Mouse (Mus musculus) hematopoietic stem cell, adult 5-6 weeks (primary cell): ENCODE measurements around the gene Skiv2l. TPM values are rescaled to one million over a fixed set of nuclear protein-coding genes. Genes with fewer than 3 reads are reported as not detected.
"Not testable (repeated sequence)": the region's sequence is repeated elsewhere in the genome, so short reads cannot be mapped to it uniquely, and the experiment has no call there.

Experiments used
- ATAC-seq, 2 experiments: fragments of 125-278 bp in 1 of 2; replicated peaks in 1 of 2; 2 replicates each; pipeline ENCODE4 v1.8.0; 2016 to 2017; ENCODE audit warnings: inconsistent platforms in 2 of 2, mild to moderate bottlenecking in 2 of 2, moderate number of reproducible peaks in 2 of 2, low read depth in 1 of 2, moderate TSS enrichment in 1 of 2; ENCODE audit not compliant: low FRiP score in 2 of 2, poor library complexity in 2 of 2, severe bottlenecking in 2 of 2, insufficient read depth in 1 of 2, low TSS enrichment in 1 of 2
- total RNA-seq: library from RNA; stranded (forward); fragments of 172-1452, 232-1000 nt; gene quantifications from 2 replicates; pipeline ENCODE4 v1.2.3, GENCODE M21; 2017

The Skiv2l gene
- total RNA-seq, 1 experiment from 2014 or later = 55.5 TPM

GRCm38 (mm10) chr17:34799531-34799925 lies 50.5 kb downstream of the Skiv2l start:
- no peak for ATAC-seq

- no peak for ATAC-seq
Observed at GRCm38 (mm10) chr17:34798866-34799530, 51.0 kb downstream of the Skiv2l start.

- not testable (repeated sequence) for ATAC-seq
Observed at GRCm38 (mm10) chr17:34798071-34798470, 51.9 kb downstream of the Skiv2l start.

GRCm38 (mm10) chr17:34797211-34797995 lies 52.6 kb downstream of the Skiv2l start:
- ATAC-seq = not testable (repeated sequence)

- no peak for ATAC-seq
Observed at GRCm38 (mm10) chr17:34796311-34797140, 53.5 kb downstream of the Skiv2l start.

- no peak for ATAC-seq
Observed at GRCm38 (mm10) chr17:34795633-34796032, 54.4 kb downstream of the Skiv2l start.

GRCm38 (mm10) chr17:34795016-34795415 lies 55.0 kb downstream of the Skiv2l start:
- no peak for ATAC-seq

Other genes with a start within 250 kb of the Skiv2l start
- gene Rnf5, start 246.5 kb downstream of the Skiv2l start, total RNA-seq = 6.6 and 18.0 TPM in 2 replicates
- 21.9 and 22.8 TPM in 2 replicates for gene Agpat1, start 245.9 kb downstream of the Skiv2l start, total RNA-seq
- gene Egfl8, start 234.2 kb downstream of the Skiv2l start, total RNA-seq = 1.3 and 4.5 TPM in 2 replicates
- 23.2 and 27.6 TPM in 2 replicates for gene Ppt2, start 221.7 kb downstream of the Skiv2l start, total RNA-seq
- gene Prrt1, start 220.7 kb downstream of the Skiv2l start, total RNA-seq = 0.13 TPM in 1 of 2 replicates, not detected in the other
- 24.1 and 35.8 TPM in 2 replicates for gene Fkbpl, start 205.4 kb downstream of the Skiv2l start, total RNA-seq
- gene Atf6b, start 203.1 kb downstream of the Skiv2l start, total RNA-seq = 12.3 and 19.9 TPM in 2 replicates
- gene Tnxb, start 179.7 kb downstream of the Skiv2l start, total RNA-seq = 0.05 TPM in 1 of 2 replicates, not detected in the other
- gene C4b, start 106.3 kb downstream of the Skiv2l start, total RNA-seq = 1.0 and 1.4 TPM in 2 replicates
- not detected in 2 replicates for gene Cyp21a1, start 45.6 kb downstream of the Skiv2l start, total RNA-seq
- gene Stk19, start 13.3 kb downstream of the Skiv2l start, total RNA-seq = 26.7 and 35.4 TPM in 2 replicates
- gene Dxo, start 13.2 kb downstream of the Skiv2l start, total RNA-seq = 16.4 and 18.6 TPM in 2 replicates
- gene Nelfe, start 181 bp upstream of the Skiv2l start, total RNA-seq = 40.6 and 41.3 TPM in 2 replicates
- not detected in 2 replicates for gene Cfb, start 12.3 kb upstream of the Skiv2l start, total RNA-seq
- gene Zbtb12, start 29.3 kb upstream of the Skiv2l start, total RNA-seq = 11.3 and 15.1 TPM in 2 replicates
- not detected in 2 replicates for gene Gm20547, start 31.8 kb upstream of the Skiv2l start, total RNA-seq
- 3.3 TPM in 1 of 2 replicates, not detected in the other for gene C2, start 48.1 kb upstream of the Skiv2l start, total RNA-seq
- gene Ehmt2, start 48.3 kb upstream of the Skiv2l start, total RNA-seq = 106 and 109 TPM in 2 replicates
- gene Slc44a4, start 64.3 kb upstream of the Skiv2l start, total RNA-seq = 0.19 TPM in 1 of 2 replicates, not detected in the other
- 6.9 and 12.1 TPM in 2 replicates for gene Neu1, start 81.0 kb upstream of the Skiv2l start, total RNA-seq
- 18.4 and 24.7 TPM in 2 replicates for gene Hspa1b, start 109.0 kb upstream of the Skiv2l start, total RNA-seq
- 1.1 TPM in 1 of 2 replicates, not detected in the other for gene Gm20481, start 119.7 kb upstream of the Skiv2l start, total RNA-seq
- 16.3 and 22.9 TPM in 2 replicates for gene Hspa1a, start 121.9 kb upstream of the Skiv2l start, total RNA-seq
- 0.05 TPM in 1 of 2 replicates, not detected in the other for gene Hspa1l, start 122.5 kb upstream of the Skiv2l start, total RNA-seq
- gene Lsm2, start 131.7 kb upstream of the Skiv2l start, total RNA-seq = 28.5 and 39.0 TPM in 2 replicates
- 228 and 415 TPM in 2 replicates for gene Vars, start 150.8 kb upstream of the Skiv2l start, total RNA-seq
- 0.38 and 0.45 TPM in 2 replicates for gene Vwa7, start 166.4 kb upstream of the Skiv2l start, total RNA-seq
- gene Sapcd1, start 177.8 kb upstream of the Skiv2l start, total RNA-seq = 1.7 TPM in 1 of 2 replicates, not detected in the other
- 3.7 and 7.9 TPM in 2 replicates for gene Msh5, start 196.5 kb upstream of the Skiv2l start, total RNA-seq
- 294 and 299 TPM in 2 replicates for gene Clic1, start 199.8 kb upstream of the Skiv2l start, total RNA-seq
- 27.4 and 32.3 TPM in 2 replicates for gene Ddah2, start 208.8 kb upstream of the Skiv2l start, total RNA-seq
- not detected in 2 replicates for gene Ly6g6c, start 215.2 kb upstream of the Skiv2l start, total RNA-seq
- not detected in 2 replicates for gene Mpig6b, start 216.0 kb upstream of the Skiv2l start, total RNA-seq
- gene Ly6g6e, start 226.7 kb upstream of the Skiv2l start, total RNA-seq = not detected in 2 replicates
- not detected in 2 replicates for gene Ly6g6d, start 227.9 kb upstream of the Skiv2l start, total RNA-seq
- gene Ly6g6f, start 235.4 kb upstream of the Skiv2l start, total RNA-seq = not detected in 2 replicates
- gene Abhd16a, start 239.1 kb upstream of the Skiv2l start, total RNA-seq = 25.9 and 30.0 TPM in 2 replicates